Mouse (Mus musculus) spleen, postnatal 10 days (tissue): ENCODE measurements around the gene Mettl8.

ENCODE experiments used
- DNase-seq, 2 experiments: peaks; one replicate each; pipeline ENCODE4 v3.0.0; 2021 to 2022; ENCODE audit warnings: low spot score in 2 of 2

Mettl8 gene

DNA sequence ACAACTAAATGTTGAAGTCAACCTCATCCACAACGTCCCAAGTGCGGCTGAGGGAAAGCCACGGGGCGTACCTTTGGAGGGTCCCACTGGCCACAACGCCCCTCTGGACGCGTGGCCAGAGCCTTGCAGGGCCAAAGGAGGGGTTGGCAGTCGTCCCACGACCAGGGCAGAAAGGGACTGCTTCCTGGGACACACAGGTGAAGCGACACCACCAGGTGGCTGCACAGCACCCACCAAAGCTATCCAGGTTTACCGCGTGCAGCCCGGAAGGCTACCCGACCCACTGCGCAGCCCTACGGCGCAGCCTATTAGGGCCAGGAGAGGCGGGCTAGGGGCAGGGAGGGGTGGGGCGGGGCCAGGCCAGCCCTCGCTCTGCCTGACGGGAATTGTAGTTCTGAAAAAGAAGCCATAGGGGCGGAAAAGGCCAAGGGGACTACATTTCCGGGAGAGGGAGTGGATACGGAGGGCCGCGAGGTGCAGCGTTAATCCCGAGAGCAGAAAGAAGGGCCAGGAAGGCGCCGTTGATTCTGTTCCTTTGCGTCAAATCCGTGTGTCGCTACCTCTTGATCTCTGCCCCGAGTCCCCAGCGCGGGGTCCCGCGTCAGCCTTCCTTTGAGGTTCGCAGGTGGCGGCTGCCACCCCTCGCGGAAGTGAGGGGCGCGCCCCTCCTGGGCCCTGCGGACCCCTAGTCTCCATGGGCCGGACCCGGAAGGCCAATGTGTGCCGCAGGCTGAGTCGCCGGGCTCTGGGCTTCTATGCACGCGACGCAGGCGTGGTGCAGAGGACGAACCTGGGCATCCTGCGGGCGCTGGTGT lies at the start of gene Mettl8, which contains the start of gene Dcaf17:
Mettl8 (minus strand) TSS at position 284 of the 815 bp plus-strand sequence.
Dcaf17 (plus strand) TSS at position 29 of the 815 bp plus-strand sequence.
- DNase-seq: peak; percentile 89 to 97

DNA sequence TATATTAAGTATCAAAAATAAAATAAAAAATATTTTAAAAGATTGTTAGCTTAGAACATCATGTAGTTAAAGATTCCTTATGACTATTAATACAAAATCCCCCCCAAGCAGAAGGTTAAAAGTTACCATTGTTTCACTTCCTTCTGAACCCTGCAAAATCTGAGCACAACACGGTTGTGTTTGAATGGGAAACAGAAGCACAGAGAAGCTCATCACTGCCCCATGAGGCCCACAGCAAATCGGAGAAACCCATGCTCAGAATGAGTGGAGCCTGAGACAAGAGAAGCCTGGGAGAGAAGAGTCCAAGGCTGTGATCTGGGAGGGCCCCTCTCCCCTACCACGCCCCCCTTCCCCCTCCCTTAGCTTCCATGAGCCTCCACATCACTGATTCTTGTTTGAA lies 49.3 kb upstream of the Mettl8 start:
- peak in 1 of 2 experiments; percentile 24 for DNase-seq

- peak in 1 of 2 experiments; percentile 29 for DNase-seq
Measured at GRCm38 (mm10) chr2:71103292-71103680, 47.9 kb upstream of the Mettl8 start.

DNA sequence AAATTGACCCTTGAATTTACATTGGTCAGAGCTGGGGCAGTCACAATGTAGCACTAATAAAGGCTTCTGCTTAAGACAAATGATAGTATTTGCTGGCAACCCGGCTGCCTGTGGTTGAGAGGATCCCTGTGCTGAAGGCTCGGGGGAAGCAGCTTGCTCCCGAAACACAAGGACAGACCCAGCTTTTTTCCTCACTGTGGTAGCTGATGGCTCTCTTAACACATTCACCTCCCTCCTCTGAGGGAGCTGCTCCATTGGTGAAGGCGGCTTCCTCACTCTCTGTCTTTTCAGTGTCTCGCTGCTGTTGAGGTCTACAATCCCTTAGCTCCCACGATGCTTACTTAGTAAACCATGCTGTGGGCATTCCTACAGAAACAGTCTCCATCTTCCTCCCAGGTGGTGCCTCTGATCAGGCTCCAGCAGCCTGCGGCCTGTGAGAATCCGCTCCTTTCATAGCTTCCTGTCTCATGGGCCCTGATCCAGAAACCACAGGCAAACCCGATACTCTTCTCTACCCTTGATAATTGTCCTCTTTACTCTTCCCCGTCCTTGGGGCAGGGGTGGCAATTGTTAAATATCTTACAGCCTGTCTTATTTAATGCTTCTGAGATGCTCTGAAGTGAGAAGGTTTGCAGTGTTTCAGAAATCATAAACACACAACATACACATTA lies 47.4 kb upstream of the Mettl8 start:
- no peak for DNase-seq

GRCm38 (mm10) chr2:71096170-71096569 lies 40.8 kb upstream of the Mettl8 start:
- no peak for DNase-seq

GRCm38 (mm10) chr2:71090660-71091445 lies 35.5 kb upstream of the Mettl8 start:
- DNase-seq: peak in 1 of 2 experiments; percentile 35

DNA sequence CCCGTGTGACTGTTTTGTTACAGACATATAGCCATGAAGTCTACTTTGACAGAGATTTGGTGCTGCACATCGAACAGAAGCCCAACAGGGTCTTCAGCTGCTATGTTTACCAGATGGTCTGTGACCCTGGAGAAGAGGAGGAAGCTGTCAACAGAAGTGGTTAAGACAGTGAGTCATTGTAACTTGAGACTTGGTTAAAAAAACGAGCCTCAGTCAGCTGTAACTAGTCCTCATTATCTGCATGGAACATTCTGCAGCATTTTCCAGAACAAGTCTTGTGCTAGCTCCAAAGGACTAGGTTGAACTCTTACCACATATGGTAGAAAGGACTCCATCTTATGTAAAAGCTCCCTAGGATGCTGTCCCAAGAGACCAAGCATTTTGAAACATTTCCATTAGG lies 34.4 kb upstream of the Mettl8 start:
- no peak for DNase-seq

DNA sequence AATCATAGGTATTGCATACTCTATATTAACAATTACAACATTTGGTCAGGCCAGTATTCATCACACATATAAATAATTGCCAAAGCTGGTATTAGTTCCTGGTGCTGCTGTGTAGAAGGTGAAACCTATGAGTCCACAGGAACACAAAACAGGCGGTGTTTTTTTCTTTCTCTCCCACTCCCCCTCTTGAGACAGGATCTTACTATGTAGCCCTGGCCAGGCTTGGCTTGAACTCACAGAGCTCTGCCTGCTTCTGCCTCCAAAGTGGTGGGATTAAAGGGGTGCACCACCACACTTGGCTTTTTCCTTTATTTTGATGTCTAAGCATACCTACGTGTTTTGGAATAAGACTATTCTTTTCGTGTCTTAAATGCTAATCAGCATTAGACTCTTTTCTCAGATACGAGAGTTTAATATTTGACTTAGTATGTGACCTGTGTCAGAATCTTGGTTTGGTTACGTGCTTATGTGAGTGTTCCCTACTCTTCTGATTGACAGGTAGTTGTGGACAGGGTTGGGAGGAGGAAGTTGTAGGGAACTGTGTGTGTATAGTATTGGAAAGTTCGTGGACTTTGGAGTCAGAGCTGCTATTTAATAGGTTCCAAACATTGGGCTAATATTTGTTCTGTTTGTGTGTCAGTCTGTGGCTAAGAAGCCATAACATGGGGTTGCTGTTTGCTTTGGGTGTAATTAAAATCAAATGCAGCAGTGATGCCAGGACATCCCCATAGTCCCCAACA lies 28.2 kb upstream of the Mettl8 start:
- DNase-seq: no peak

- DNase-seq: no peak
Measured at GRCm38 (mm10) chr2:71082416-71082815, 27.0 kb upstream of the Mettl8 start.

DNA sequence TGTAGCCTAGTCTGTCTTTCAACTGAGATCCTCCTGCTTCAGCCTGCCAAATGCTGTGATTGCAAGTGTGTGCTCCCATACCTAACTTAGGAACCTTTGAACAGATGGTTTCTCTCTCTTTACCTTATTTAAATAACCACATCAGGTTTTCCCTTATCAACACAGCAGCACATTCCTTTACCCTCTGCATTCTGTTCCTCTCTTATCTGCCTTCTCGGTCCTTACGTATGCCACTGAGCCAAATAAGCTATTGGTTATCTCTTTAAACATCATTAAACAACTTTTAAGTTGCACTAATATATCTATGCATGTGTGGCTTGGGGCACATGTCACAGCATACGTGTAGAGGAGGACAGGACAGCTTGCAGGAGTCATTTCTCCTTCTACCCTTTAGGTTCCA lies 18.4 kb upstream of the Mettl8 start:
- DNase-seq: no peak

DNA sequence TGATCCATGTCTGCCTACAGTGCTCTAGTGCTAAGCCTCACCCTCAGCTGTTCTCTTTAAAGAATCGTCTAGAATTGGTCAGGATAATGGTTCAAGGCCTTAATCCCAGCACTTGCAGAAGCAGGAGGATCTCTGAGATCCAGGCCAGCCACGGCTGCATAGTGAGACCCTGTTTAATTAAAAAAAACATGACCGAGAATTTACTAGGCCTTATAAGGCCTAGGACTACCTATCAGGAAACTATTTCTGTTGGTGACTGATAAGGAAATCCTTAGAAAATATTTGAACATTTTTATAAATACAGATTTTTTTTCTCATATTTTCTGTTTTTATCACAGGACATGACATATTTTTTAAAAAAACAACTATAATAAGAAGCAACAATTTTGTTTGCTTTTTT lies 17.9 kb upstream of the Mettl8 start:
- DNase-seq: no peak

- DNase-seq: no peak
Measured at GRCm38 (mm10) chr2:71071601-71072000, 16.2 kb upstream of the Mettl8 start.

- DNase-seq: no peak
Measured at GRCm38 (mm10) chr2:71056115-71056835, 892 bp upstream of the Mettl8 start.

DNA sequence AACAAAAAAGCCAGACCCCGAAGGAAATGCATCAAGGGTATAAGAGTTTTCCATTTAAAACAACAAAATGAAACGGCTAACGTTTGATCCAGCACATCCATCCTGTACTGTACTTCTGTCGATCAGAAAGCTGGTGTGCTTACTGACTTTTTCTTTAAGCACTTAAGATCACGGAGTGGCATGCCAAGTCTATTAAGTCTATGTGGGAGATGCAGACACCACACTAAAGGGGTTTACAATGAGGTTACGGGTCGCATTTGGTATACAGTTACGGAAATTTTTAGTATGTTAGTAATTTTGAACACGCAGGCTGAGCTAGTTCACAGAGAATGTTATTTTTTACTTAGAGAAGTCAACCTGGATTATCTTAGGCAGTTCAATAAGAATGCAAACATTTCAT lies 667 bp downstream of the Mettl8 start:
- DNase-seq: peak in 1 of 2 experiments; percentile 11

GRCm38 (mm10) chr2:71050511-71050910 lies 4.9 kb downstream of the Mettl8 start:
- no peak for DNase-seq

GRCm38 (mm10) chr2:71048896-71049295 lies 6.5 kb downstream of the Mettl8 start:
- DNase-seq: no peak

GRCm38 (mm10) chr2:71046751-71047320 lies 8.5 kb downstream of the Mettl8 start:
- DNase-seq: no peak

- DNase-seq: no peak
Measured at GRCm38 (mm10) chr2:71046151-71046550, 9.2 kb downstream of the Mettl8 start.

- DNase-seq: peak; percentile 32 to 66
Measured at GRCm38 (mm10) chr2:71039522-71040121, 15.8 kb downstream of the Mettl8 start.

DNA sequence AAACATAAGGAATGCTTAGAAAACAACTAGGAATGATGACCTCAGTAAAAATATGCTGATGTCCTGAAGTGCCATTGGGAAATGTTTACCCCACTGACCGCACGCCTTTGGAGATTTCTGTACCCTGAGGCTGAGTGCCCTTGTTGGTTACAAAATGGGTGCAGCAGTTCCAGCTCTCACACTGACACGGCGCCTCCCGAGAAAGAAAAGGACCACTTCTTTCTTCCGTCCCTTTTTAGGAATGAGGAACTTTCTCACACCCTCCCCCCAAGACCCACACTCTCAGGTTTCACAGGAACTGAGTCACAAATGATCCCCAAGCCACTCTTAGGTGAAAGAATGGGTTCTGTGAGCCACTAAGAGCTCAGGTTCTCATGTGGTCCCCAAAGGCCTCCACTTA lies 17.9 kb downstream of the Mettl8 start:
- no peak for DNase-seq
